Mouse (Mus musculus) gastrocnemius, postnatal 4 days (tissue): ENCODE results near the gene Gm42715. TPM values are rescaled to one million over a fixed set of nuclear protein-coding genes. Genes with fewer than 3 reads are reported as not detected.
"Not testable (repeated sequence)": the region's sequence is repeated elsewhere in the genome, so short reads cannot be mapped to it uniquely, and the experiment has no call there.

ENCODE experiments used
- DNase-seq, 2 experiments: peaks; one replicate each; pipeline ENCODE4 v3.0.0; 2021 to 2022; ENCODE audit warnings: low spot score in 2 of 2, mixed read lengths in 2 of 2
- long read RNA-seq, 2 experiments: library from polyadenylated mRNA; stranded (forward); transcript quantifications; one replicate each; pipeline ENCODE4 v2.0.0; 2021
- total RNA-seq, 2 experiments: library from RNA; stranded (reverse); gene quantifications; 2 replicates each; pipeline ENCODE4 v1.2.3; 2021

Gene Gm42715
- 10 to 100 TPM; 15.0 to 19.1 TPM for total RNA-seq
- long read RNA-seq, experiment 1, partial matches to known transcripts = 0 of 2 reads
- long read RNA-seq, experiment 1, other reads (novel, unspliced or antisense) = 2 of 2 reads
- long read RNA-seq, experiment 2, partial matches to known transcripts = 0 of 2 reads
- long read RNA-seq, experiment 2, other reads (novel, unspliced or antisense) = 2 of 2 reads

- no peak for DNase-seq
Measured at GRCm38 (mm10) chr7:127519284-127519683, at the start of gene Gm42715. Gm42715 (plus strand) TSS chr7:127519584.

DNA sequence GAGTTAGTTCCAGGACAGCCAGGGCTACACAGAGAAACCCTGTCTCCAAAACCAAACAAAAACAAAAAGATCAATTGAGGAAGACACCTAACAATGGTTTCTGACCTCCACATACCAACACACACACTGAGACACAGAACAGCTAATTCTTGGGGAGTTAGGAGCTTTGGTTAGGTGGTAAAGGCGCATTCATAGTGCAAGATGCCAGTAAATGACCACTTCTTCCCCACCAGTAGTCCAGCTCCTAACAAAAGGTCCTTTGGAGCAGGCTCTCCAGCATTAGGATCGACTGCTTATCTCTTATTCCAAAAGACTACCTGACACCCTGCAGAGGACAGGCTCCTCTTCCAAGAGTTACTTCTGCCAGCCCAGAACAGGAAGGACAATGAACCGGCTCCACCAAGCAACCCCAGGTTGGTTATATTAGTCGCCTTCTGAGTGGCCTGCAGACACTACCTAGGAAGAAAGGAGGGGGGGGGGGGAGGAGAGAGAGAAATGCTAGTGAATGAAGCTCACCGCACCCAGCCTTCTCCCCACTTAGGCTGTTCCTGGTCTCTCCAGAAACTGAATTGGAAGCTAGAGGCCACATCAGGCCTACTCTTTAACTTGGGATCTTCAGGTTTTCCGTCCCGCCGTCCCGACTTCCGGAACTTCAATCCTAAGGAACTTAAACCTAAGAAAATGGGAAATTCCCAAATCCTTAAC is 49.2 kb upstream of the Gm42715 start:
- no peak for DNase-seq

DNA sequence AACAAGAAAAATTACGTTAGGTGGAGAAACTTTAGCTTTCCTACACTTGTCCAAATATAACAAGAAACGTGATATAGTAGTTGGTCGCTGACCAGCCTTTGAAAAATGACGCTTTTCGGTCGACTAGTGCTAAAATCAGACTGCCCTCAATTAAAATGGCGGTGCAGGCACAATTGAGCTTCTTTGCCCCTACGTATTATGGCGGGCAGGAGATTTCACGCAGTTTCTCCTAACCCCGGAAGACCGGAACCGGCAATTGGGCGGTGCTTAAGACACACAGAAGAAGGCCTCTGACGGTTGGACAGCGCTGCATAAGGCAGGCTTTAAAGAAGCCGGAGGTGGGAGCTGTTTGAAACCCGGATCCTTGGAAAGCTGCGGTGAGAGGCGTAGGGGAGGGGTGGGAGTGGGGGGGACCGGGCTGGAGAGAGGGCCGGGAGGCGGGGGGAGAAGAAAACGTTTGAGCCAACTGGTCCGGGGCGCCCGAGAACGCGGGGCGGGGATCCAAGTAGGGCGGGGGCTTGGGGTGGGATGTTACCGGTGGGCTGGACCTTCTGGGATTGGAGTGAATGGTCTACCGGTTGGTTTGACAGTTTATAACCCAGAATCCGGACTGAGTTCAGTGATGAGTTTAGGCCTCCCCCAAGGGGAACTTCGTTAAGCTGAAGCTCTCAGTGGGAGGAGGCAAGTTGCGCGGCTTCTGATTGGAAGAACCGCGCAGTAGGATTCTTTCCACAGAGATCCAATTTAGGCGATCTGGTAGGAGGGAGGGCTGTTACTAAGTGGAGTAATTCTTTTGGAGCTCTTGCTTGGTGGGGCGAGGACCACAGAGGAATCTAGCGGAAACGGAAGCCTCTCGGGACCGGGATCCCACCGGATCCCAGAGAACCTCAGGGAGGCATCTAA is 48.4 kb upstream of the Gm42715 start:
- DNase-seq = peak; percentile 73 to 89

DNA sequence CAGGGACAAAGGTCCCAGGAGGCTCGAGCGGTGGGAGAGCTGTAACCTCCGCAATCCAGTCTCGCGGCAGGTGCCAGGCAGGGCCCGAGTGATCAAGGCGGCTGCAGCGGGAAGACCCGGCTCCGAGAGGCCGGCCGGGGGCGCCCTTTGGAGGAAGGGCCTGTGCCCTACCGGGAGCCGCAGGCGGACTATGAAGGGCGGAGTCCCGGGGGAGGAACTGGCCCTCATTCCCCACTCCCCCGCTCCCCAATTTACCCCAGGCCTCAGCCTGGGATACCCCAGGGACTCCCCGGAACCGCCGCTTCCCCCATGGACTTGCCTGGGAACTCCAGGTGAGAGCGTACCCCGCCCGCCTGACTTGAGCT is 47.8 kb upstream of the Gm42715 start:
- DNase-seq = peak in 1 of 2 experiments; percentile 40

DNA sequence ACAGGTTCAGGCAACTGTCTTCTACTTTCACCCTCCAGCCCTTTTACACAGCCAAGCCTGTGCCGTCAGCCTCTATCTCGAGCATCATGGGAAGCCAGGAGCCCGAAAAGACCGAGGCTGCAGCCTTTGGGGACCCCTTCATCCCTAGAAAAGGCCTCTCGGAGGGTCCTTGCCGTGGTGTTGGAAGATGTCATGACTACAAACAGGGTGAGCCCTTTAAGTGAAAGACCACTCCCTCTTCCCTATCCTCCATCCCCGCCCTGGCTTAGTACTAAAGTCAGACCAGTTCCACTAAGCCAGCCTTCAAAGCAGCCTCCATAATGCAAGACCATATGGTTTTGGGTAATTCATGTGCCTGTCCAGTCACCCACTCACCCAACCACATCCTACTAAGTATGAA is 47.3 kb upstream of the Gm42715 start:
- DNase-seq = no peak

DNA sequence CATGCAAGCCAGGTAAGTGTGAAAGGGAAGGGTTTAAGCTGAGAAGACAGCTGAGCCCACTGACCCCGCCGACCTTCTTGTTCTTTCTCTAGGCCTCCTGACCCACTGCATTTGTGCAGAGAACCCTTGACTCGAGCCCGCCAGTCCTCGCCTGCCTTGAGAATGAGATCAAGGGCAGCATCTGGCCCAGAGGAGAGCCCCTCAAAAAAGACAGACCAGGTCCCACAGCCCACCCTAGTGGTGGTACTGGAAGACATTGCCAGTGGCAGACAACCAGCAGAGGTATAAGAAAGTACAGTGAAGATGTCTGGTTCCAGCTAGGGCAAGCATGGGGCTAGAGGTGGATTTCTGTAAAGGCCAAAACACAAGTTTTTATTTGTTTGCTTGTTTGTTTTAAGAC is 45.7 kb upstream of the Gm42715 start:
- DNase-seq = no peak

- DNase-seq = no peak
Measured at GRCm38 (mm10) chr7:127474378-127475070, 44.9 kb upstream of the Gm42715 start.

DNA sequence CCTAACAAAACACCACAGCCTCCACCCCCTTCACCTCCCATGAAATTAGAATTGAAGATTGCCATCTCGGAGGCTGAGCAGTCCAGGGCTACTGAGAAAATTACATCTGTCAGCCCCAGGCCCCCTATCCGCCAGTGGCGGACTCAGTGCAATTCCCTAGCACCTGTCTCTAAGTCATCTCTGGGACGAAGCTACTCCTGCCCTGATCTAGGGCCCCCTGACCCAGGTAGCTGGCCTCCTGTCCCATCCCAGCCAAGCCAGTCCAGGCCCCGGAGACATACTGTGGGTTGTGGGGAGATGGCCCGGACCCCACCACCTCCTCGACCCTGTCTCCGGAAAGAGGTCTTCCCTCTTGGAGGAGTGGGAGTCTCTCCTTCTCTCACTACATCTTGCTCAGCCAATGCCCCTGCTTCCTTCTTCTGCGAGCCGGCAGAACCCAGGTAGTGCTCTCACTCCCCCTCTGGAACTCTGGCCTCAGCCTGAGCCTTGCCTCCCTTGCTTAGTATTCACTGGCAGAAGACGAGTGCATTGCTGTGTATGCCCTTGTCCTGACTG is 44.1 kb upstream of the Gm42715 start:
- DNase-seq = no peak

- no peak for DNase-seq
Measured at GRCm38 (mm10) chr7:127476336-127476735, 43.0 kb upstream of the Gm42715 start.

DNA sequence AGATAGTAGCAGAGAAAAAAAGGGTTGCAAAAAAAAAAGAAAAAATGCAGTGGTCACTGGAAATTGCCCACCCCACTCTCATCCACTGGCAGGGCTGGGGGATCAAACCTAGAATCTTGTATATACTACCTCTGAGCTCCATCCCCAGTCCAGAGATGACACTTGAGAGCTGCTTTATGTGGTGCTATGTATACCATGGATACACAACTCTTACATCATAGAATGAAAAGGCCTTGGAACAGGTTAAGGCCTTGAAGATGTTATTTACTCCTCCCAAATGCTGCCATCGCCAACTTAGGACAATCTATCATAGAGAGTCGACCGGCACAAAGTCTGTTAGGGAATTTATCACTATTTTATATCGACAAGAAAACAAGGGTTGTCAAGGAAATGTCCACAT is 42.5 kb upstream of the Gm42715 start:
- DNase-seq = no peak

- DNase-seq = peak; percentile 92 to 99
Measured at GRCm38 (mm10) chr7:127477687-127478634, 41.4 kb upstream of the Gm42715 start.

DNA sequence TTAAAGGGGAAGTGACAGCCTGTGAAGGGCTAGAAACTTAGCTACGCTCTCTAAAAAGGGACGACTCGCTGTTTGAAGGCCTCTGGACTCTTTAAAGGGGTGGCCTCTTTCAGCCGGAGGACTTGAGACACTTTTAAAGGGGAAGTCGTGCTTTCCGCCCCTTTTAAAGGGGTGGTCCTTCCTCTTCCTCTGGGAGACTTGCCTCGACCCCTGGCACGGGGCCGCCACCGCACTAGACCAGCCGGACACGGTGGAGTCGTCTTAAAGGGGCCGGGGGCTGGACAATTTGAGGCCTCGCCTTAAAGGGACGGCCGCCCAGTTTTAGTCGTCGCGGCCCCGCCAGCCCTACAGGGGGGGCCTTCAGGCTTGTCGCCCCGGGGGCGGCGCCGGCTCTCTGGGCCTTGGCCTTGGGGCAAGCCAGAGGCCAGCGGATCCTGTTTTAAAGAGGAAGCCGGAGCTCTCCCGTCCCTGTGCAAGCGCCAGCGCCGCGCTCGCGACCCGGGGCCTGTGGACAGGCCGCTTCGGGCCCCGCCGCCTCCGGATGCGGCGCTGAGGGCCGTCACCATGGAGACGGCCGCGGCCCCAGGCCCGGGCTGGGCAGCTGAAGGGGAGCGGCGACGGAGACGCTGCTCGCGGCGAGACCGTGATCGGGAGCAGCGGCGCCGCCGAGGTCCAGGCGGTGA is 40.6 kb upstream of the Gm42715 start, which contains the start of gene Fbrs:
Fbrs (plus strand) TSS at position 565 of the 683 bp plus-strand sequence.
- peak; percentile 96 to 98 for DNase-seq

- no peak for DNase-seq
Measured at GRCm38 (mm10) chr7:127479318-127480225, 39.8 kb upstream of the Gm42715 start.

- DNase-seq = no peak
Measured at GRCm38 (mm10) chr7:127480321-127480720, 39.1 kb upstream of the Gm42715 start.

DNA sequence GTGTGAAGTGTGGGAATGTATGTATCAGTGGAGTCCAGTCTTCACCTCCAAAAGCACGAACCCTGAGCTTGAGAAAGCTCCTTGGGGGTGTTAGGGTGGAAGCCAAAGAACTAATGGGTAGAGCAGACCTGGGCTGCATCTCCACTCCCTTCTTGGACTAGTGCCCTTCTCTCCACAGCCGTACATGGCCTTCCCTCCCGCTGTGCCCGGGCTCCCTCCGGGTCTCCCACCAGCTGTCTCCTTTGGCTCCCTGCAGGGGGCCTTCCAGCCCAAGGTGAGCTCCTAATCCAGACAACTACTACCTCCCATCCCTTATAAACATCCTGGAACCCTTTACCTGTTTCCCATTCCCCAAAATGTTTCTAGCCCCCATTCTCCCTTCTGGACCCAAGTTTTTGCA is 34.0 kb upstream of the Gm42715 start:
- no peak for DNase-seq

GRCm38 (mm10) chr7:127488364-127488763 is 31.0 kb upstream of the Gm42715 start:
- not testable (repeated sequence) for DNase-seq

DNA sequence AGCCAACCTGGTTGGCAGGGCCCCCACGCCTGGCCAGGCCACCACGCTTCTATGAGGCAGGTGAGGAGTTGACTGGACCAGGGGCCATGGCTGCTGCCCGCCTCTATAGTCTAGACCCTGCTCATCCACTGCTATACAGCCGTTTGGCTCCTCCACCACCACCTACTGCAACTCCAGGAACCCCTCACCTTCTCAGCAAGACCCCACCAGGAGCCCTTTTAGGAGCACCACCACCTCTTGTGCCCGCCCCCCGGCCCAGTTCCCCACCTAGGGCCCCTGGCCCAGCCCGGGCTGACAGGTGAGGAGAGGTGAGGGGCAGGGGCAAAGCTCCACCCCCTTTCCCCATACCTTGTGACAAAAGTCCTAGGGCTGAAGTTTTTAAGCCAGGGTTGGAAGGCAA is 29.4 kb upstream of the Gm42715 start:
- DNase-seq = no peak

GRCm38 (mm10) chr7:127491846-127492245 is 27.5 kb upstream of the Gm42715 start:
- DNase-seq = no peak
